Mouse (Mus musculus) yolk sac, embryonic 10.5 days (tissue): ENCODE data around the gene Cep85l.

Experiments used
- DNase-seq: peaks from one replicate; pipeline ENCODE4 v3.0.0-alpha.2; 2017; ENCODE audit warnings: low spot score

Cep85l gene

GRCm38 (mm10) chr10:53394923-53395629 is 15.3 kb upstream of the Cep85l start:
- DNase-seq = no peak

GRCm38 (mm10) chr10:53388227-53388920 is 8.6 kb upstream of the Cep85l start:
- DNase-seq = no peak

GRCm38 (mm10) chr10:53385438-53385837 is 5.7 kb upstream of the Cep85l start:
- no peak for DNase-seq

GRCm38 (mm10) chr10:53384896-53385295 is 5.1 kb upstream of the Cep85l start:
- no peak for DNase-seq

- no peak for DNase-seq
These were observed 3.1 kb upstream of the Cep85l start for GRCm38 (mm10) chr10:53382696-53383365.

- no peak for DNase-seq
These were observed 602 bp downstream of the Cep85l start for GRCm38 (mm10) chr10:53378981-53379708.

GRCm38 (mm10) chr10:53378296-53378695 is 1.5 kb downstream of the Cep85l start:
- no peak for DNase-seq

- DNase-seq = no peak
These were observed 2.7 kb downstream of the Cep85l start for GRCm38 (mm10) chr10:53377096-53377495.

GRCm38 (mm10) chr10:53373885-53374578 is 5.7 kb downstream of the Cep85l start:
- DNase-seq = no peak

GRCm38 (mm10) chr10:53367265-53367664 is 12.5 kb downstream of the Cep85l start:
- DNase-seq = no peak

GRCm38 (mm10) chr10:53364311-53364710 is 15.4 kb downstream of the Cep85l start:
- DNase-seq = no peak

- no peak for DNase-seq
These were observed 20.7 kb downstream of the Cep85l start for GRCm38 (mm10) chr10:53359016-53359415.

- DNase-seq = no peak
These were observed 26.1 kb downstream of the Cep85l start for GRCm38 (mm10) chr10:53353665-53354064.

GRCm38 (mm10) chr10:53349254-53349653 is 30.5 kb downstream of the Cep85l start:
- DNase-seq = no peak

GRCm38 (mm10) chr10:53347787-53348755 is 31.7 kb downstream of the Cep85l start:
- peak; percentile 36 for DNase-seq

- no peak for DNase-seq
These were observed 32.8 kb downstream of the Cep85l start for GRCm38 (mm10) chr10:53346916-53347315.

GRCm38 (mm10) chr10:53346506-53346905 is 33.2 kb downstream of the Cep85l start:
- DNase-seq = no peak

- no peak for DNase-seq
These were observed 34.2 kb downstream of the Cep85l start for GRCm38 (mm10) chr10:53345508-53345907.

- DNase-seq = no peak
These were observed 35.9 kb downstream of the Cep85l start for GRCm38 (mm10) chr10:53343865-53344264.

- DNase-seq = no peak
These were observed 36.4 kb downstream of the Cep85l start for GRCm38 (mm10) chr10:53343384-53343783.
